Mouse (Mus musculus) R1 (cell line): ENCODE measurements around the gene Fcrla.
A peak's percentile ranks its signal among the peaks of the same experiment; 100 is the strongest.
"Not testable (repeated sequence)": the region's sequence is repeated elsewhere in the genome, so short reads cannot be mapped to it uniquely, and the experiment has no call there.

Source experiments
- DNase-seq: peaks from one replicate; pipeline ENCODE4 v3.0.0-alpha.2; 2018; ENCODE audit warnings: low read depth, low spot score

The Fcrla gene

GRCm38 (mm10) chr1:170927378-170927777 lies at the start of gene Fcrla:
TSS of gene Fcrla (minus strand) at chr1:170927583.
- no peak for DNase-seq

- no peak for DNase-seq
Measured at GRCm38 (mm10) chr1:170976447-170976846, 49.1 kb upstream of the Fcrla start, which contains the start of gene Fcgr2b. TSS of gene Fcgr2b (minus strand) at chr1:170976547.

GRCm38 (mm10) chr1:170975751-170976161 lies 48.4 kb upstream of the Fcrla start:
- DNase-seq: no peak

- DNase-seq: not testable (repeated sequence)
Measured at GRCm38 (mm10) chr1:170975350-170975749, 48.0 kb upstream of the Fcrla start.

GRCm38 (mm10) chr1:170974736-170975135 lies 47.4 kb upstream of the Fcrla start:
- no peak for DNase-seq

- DNase-seq: no peak
Measured at GRCm38 (mm10) chr1:170974171-170974570, 46.8 kb upstream of the Fcrla start.

- DNase-seq: no peak
Measured at GRCm38 (mm10) chr1:170972936-170973335, 45.6 kb upstream of the Fcrla start.

- DNase-seq: no peak
Measured at GRCm38 (mm10) chr1:170972494-170972893, 45.1 kb upstream of the Fcrla start.

GRCm38 (mm10) chr1:170968576-170968975 lies 41.2 kb upstream of the Fcrla start:
- DNase-seq: peak; percentile 58

GRCm38 (mm10) chr1:170967581-170967980 lies 40.2 kb upstream of the Fcrla start:
- peak; percentile 48 for DNase-seq

GRCm38 (mm10) chr1:170963087-170963486 lies 35.7 kb upstream of the Fcrla start:
- DNase-seq: peak; percentile 84

GRCm38 (mm10) chr1:170962301-170962700 lies 34.9 kb upstream of the Fcrla start:
- DNase-seq: no peak

GRCm38 (mm10) chr1:170961101-170961500 lies 33.7 kb upstream of the Fcrla start:
- DNase-seq: no peak

- DNase-seq: peak; percentile 52
Measured at GRCm38 (mm10) chr1:170959791-170960190, 32.4 kb upstream of the Fcrla start.

GRCm38 (mm10) chr1:170958225-170958624 lies 30.8 kb upstream of the Fcrla start:
- no peak for DNase-seq

- DNase-seq: no peak
Measured at GRCm38 (mm10) chr1:170953192-170953591, 25.8 kb upstream of the Fcrla start.

GRCm38 (mm10) chr1:170950772-170951171 lies 23.4 kb upstream of the Fcrla start:
- peak; percentile 46 for DNase-seq

GRCm38 (mm10) chr1:170944908-170945307 lies 17.5 kb upstream of the Fcrla start:
- not testable (repeated sequence) for DNase-seq

GRCm38 (mm10) chr1:170944151-170944550 lies 16.8 kb upstream of the Fcrla start:
- DNase-seq: not testable (repeated sequence)

GRCm38 (mm10) chr1:170939255-170939654 lies 11.9 kb upstream of the Fcrla start:
- no peak for DNase-seq

GRCm38 (mm10) chr1:170934383-170934782 lies 7.0 kb upstream of the Fcrla start:
- DNase-seq: no peak

GRCm38 (mm10) chr1:170933940-170934339 lies 6.6 kb upstream of the Fcrla start:
- no peak for DNase-seq

GRCm38 (mm10) chr1:170933386-170933920 lies 6.1 kb upstream of the Fcrla start:
- DNase-seq: peak; percentile 51

GRCm38 (mm10) chr1:170932043-170932442 lies 4.7 kb upstream of the Fcrla start:
- no peak for DNase-seq
